Mouse (Mus musculus) olfactory bulb, adult 2 months (tissue): ENCODE measurements around the gene Cox6b2. TPM values are rescaled to one million over a fixed set of nuclear protein-coding genes. Genes with fewer than 3 reads are reported as not detected.

Experiments
- H3K27ac ChIP-seq: fragments of 200-500 bp; 2 replicates; pipeline ENCODE4 v1.5.1; 2012; ENCODE audit warnings: low read depth, low read length; ENCODE audit not compliant: insufficient read depth
- H3K4me1 ChIP-seq: fragments of 200-500 bp; 2 replicates; pipeline ENCODE4 v1.6.1; 2012; ENCODE audit warnings: low read length; ENCODE audit not compliant: control insufficient read depth, insufficient read depth
- H3K4me3 ChIP-seq: fragments of 200-500 bp; 2 replicates; pipeline ENCODE4 v1.5.1; 2012; ENCODE audit warnings: mild to moderate bottlenecking, low read depth, low read length, moderate library complexity; ENCODE audit not compliant: insufficient read depth
- CTCF ChIP-seq: fragments of 200-500 bp; IDR thresholded peaks from 2 replicates; pipeline ENCODE4 v1.5.1; 2012; ENCODE audit warnings: low read depth, mild to moderate bottlenecking, low read length, moderate library complexity; ENCODE audit not compliant: insufficient read depth
- POLR2A ChIP-seq: fragments of 200-500 bp; IDR thresholded peaks from 2 replicates; pipeline ENCODE4 v1.6.1; 2012; ENCODE audit warnings: mild to moderate bottlenecking, low read depth, low read length, moderate library complexity; ENCODE audit not compliant: insufficient read depth
- WGBS: fragments of 180-500 bp; shearing (Covaris S2); methylation state at CpG from one replicate; pipeline ENCODE4 v1.1.7; 2018; 5-methylcytosine and 5-hydroxymethylcytosine counted together
- polyA plus RNA-seq: library from polyadenylated mRNA; stranded (reverse); fragments of >200 nt; gene quantifications from 2 replicates; pipeline ENCODE4 v1.2.4, GENCODE M21; 2012; ENCODE audit warnings: low replicate concordance; ENCODE audit not compliant: missing spikeins, insufficient read depth, insufficient read length

Cox6b2 gene
- polyA plus RNA-seq, 1 experiment = not detected

GRCm38 (mm10) chr7:4788499-4789435, 35.9 kb upstream of the Cox6b2 start:
- Histone ChIP-seq H3K27ac (no peak overlapping the region), H3K4me3 (peak overlapping the region; percentile 53), H3K4me1 (peaks cover 10% of the 10 kb centered on the region)
- TF ChIP-seq POLR2A (no peak), CTCF (no peak)
- WGBS = 3% methylated on average over 64 of the region's 64 CpGs

- no peak overlapping the region for H3K27ac ChIP-seq
- no peak overlapping the region for H3K4me3 ChIP-seq
- WGBS = 91% methylated on average over 14 of the region's 14 CpGs
- peaks cover 4% of the 10 kb centered on the region for H3K4me1 ChIP-seq
- no peak for TF ChIP-seq POLR2A
- TF ChIP-seq CTCF = no peak
These were observed 30.9 kb upstream of the Cox6b2 start for GRCm38 (mm10) chr7:4783667-4784268.

- H3K4me1 ChIP-seq = no peaks in the 10 kb centered on the region
- H3K27ac ChIP-seq = no peak within 1 kb of the TSS
- no peak for TF ChIP-seq POLR2A
- no peak for TF ChIP-seq CTCF
- H3K4me3 ChIP-seq = no peak within 1 kb of the TSS
- WGBS = 84% methylated on average over 2 of the region's 2 CpGs
These were observed 29.9 kb upstream of the Cox6b2 start, which contains the start of the genes Il11 and Tmem190 for GRCm38 (mm10) chr7:4782759-4783158. Gene Il11 (minus strand): TSS chr7:4782859. Gene Tmem190 (plus strand): TSS chr7:4782937.

- WGBS = 64% methylated on average over 3 of the region's 3 CpGs
- Histone ChIP-seq H3K27ac (no peak overlapping the region), H3K4me3 (no peak overlapping the region), H3K4me1 (no peaks in the 10 kb centered on the region; the same call in 1 of the 2 replicates)
- TF ChIP-seq CTCF = no peak
- TF ChIP-seq POLR2A = no peak
These were observed 29.2 kb upstream of the Cox6b2 start for GRCm38 (mm10) chr7:4782130-4782529.

GRCm38 (mm10) chr7:4779921-4780320, 27.0 kb upstream of the Cox6b2 start:
- Histone ChIP-seq H3K4me3 (no peak overlapping the region), H3K4me1 (no peaks in the 10 kb centered on the region; the same call in 1 of the 2 replicates), H3K27ac (no peak overlapping the region)
- no peak for TF ChIP-seq CTCF
- 38% methylated on average over 5 of the region's 5 CpGs for WGBS

GRCm38 (mm10) chr7:4777851-4778637, 25.1 kb upstream of the Cox6b2 start:
- H3K4me1 ChIP-seq = no peaks in the 10 kb centered on the region; the same call in 1 of the 2 replicates
- WGBS = 5% methylated on average over 18 of the region's 20 CpGs
- TF ChIP-seq CTCF (no peak), POLR2A (no peak)
- H3K4me3 ChIP-seq = no peak overlapping the region
- no peak overlapping the region for H3K27ac ChIP-seq

GRCm38 (mm10) chr7:4776861-4777830, 24.3 kb upstream of the Cox6b2 start:
- WGBS = 1% methylated on average over 54 of the region's 56 CpGs
- no peak for TF ChIP-seq CTCF
- no peak for TF ChIP-seq POLR2A

GRCm38 (mm10) chr7:4776131-4776530, 23.2 kb upstream of the Cox6b2 start:
- TF ChIP-seq POLR2A (no peak), CTCF (no peak)
- 66% methylated on average over 10 of the region's 10 CpGs for WGBS
- Histone ChIP-seq H3K4me1 (no peaks in the 10 kb centered on the region; the same call in 1 of the 2 replicates), H3K27ac (no peak overlapping the region), H3K4me3 (no peak overlapping the region)

More at GRCm38 (mm10) chr7:4776861-4777830, 24.3 kb upstream of the Cox6b2 start:
- Histone ChIP-seq H3K4me1 (no peaks in the 10 kb centered on the region; the same call in 1 of the 2 replicates), H3K4me3 (peak overlapping the region; percentile 19), H3K27ac (no peak overlapping the region)

- no peak within 1 kb of the TSS for H3K27ac ChIP-seq
- H3K4me3 ChIP-seq = no peak within 1 kb of the TSS
- WGBS = 77% methylated on average over 5 of the region's 5 CpGs
These were observed 18.3 kb upstream of the Cox6b2 start, which contains the start of gene Fam71e2 for GRCm38 (mm10) chr7:4771202-4771601. Gene Fam71e2 (minus strand): TSS chr7:4771302.

More at GRCm38 (mm10) chr7:4771202-4771601, 18.3 kb upstream of the Cox6b2 start, which contains the start of gene Fam71e2:
- TF ChIP-seq CTCF (no peak), POLR2A (no peak)
- H3K4me1 ChIP-seq = no peaks in the 10 kb centered on the region
